Mouse (Mus musculus): ENCODE measurements around the gene Tmem253.
"Not testable (repeated sequence)": the region's sequence is repeated elsewhere in the genome, so short reads cannot be mapped to it uniquely, and the experiment has no call there.

Gene Tmem253

DNA sequence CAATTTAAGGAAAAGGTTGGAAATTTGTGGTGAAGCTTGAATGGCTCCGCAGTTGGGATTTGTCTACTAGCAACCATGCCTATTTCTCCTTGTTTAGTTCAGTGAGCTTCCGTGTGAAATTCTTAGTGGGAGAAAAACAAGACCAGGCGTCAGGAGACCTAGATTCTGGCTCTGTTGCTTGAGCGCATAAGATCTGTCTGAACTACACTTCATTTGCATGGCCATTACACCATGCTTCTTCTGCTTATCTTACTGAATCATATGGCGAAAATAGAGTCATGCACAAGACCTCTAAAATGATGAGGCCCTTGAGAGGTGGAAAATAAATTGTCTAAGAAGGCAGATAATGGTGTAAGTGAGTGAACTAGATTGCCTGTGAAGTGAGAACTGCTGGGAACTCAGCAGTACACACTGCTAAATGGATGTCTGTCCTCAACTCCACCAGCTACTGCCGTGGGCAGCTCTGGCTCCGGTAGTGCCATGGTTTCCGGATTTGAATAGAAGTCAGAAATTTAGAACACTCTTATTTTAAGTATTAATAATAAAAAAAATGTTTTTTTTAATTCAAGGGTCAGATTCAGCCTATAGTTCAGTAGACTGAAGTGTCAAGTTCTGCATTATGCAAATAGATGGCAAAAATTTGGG, 6.2 kb downstream of the Tmem253 start:
- DNase-seq (ENCODE audit: low spot score): no peak

DNA sequence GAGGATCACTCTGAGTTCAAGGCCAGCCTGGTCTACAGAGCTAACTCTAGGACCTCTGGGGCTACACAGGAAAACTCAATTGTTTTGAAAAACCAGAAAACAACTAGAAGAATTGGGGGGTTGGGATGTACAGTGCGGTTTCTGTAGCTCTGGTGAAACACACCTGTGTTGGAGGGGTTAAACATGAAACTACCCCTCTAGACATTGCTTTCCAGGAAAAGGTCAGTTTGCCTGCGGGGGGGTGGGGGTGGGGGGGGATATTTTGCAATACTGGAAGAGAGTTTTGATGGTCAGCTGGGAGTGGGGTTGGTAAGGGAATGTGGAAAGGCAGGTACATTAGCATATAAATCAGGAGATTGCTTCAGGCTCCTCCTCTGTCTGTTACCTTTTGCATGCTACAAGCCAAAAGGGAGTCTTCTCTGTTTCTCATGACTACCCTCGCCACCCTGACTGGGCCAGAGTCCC, 6.8 kb downstream of the Tmem253 start:
- no peak for DNase-seq (ENCODE audit: low spot score)

DNA sequence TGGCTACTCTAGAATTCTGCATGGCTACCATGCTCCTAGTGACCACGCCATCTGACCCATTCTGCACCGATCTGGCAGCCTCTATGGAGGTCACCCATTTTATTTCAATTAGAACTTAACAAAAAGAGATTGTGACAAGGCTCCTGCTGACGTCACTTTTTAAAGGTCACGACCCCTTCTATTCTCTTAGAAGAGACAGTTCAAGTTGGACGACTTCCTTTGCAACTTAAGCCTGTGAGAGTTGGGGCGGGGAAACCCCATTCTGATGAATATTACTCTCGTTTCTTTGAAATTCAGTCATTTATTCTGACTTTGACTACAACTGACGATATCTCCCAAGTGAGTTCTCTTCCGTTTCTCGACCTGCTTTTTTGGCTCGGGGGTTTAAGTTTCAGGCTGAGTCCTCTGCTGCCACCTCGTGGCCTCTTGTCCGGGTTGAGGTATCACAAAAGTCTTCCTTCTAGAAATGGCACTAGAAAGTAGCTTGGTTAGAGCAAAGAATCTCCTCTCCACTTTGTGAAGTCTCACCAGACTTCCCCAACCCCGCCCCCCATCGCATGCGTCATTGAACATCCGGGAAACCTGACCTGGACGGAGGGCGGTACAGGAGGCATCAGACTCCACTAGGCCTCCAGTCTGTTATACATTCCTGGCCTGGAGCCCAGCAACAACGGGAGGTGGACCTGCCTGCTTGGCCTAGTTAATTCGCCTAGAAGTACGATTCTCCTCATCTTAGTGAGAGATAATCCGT, 7.4 kb downstream of the Tmem253 start:
- peak; percentile 80 for DNase-seq (ENCODE audit: low spot score)

DNA sequence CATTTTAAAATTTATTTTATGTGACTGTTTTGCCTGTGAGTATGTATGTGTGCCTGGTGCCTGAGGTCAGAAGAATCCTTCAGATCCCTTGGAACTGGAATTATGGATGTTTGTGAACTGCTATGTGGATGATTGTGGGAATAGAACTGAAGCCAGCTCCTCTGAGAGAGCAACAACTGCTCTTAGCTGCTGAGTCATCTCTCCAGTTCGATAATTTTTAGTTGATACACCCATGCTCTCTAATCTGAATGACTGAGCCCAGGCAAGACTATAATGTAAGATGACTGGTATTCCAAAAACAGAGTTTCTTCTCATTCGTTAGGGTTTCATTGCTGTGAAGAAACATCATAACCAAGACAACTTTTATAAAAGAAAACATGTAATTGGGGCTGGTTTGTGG, 8.7 kb downstream of the Tmem253 start:
- no peak for DNase-seq (ENCODE audit: low spot score)

DNA sequence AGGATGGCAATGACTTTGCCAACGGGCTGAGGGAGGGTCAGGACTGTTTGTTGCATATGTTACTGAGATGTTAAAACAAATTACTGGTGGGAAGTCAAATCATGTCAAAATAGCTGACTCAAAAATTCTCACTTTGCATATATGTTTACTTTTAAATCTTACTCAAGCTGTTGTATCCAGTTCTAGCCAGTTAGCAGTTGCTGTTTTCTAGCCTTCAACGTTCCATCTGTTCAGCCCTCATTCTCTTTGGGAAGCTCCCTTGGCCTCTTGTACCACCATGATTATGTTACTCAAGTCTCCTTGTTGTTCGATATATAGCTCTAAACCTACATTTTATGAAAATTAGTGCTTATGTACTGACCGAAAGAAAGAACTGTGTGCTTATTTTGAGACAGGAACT, 10.9 kb downstream of the Tmem253 start:
- no peak for DNase-seq (ENCODE audit: low spot score)

DNA sequence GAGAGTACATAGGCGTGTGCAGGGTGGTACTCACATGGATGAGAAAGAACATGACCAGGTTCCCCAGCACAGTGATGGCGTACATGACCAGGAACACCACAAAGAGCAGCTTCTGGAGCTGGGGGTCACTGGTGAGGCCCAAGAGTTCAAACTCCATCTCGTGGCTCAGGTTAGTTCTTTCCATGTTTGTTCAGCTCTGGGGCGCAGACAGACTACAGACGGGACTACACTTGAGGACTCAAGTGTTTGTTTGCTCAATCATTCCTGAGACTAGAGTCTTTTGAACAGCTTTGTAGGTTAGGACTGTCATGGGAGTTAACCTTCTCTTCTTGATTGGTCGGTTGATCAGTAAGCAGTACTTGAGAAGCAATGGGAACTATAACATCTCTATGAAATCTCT, 20.5 kb downstream of the Tmem253 start:
- DNase-seq (ENCODE audit: low spot score): no peak

DNA sequence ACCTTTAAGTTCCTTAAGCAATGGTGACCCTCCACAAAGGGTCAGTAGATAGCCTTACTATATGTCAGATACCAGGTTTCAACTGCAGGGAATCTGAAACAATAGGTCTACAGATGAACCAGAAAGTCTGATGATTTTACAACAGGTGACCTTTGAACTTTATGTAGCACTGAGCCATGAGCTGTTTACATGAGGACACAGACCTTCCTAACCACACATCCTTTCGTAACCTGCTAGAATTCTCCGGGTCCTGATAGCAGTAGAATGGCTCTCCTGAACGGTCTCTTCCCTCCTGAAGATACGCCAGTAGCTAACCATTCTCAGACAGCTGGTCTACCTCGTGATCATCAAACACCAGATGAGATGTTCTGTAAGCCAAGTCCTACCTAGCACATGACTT, 23.9 kb downstream of the Tmem253 start:
- DNase-seq (ENCODE audit: low spot score): no peak

DNA sequence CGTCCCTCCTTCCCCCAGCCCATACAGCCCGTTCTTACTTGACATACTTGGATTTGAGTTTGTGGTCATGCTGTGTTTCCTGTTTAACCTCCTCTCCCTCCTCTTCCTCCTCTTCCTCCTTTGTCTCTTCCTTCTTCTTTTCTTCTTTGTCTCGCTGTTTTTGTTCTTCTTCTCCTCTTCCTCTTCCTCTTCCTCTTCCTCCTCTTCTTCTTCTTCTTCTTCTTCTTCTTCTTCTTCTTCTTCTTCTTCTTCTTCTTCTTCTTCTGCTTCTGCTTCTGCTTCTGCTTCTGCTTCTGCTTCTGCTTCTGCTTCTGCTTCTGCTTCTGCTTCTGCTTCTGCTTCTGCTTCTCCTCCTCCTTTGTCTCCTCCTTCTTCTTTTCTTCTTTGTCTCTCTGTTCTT, 26.9 kb downstream of the Tmem253 start, which contains the start of gene Olfr221:
Olfr221 (minus strand) TSS at position 101 of the 400 bp plus-strand sequence.
- not testable (repeated sequence) for DNase-seq (ENCODE audit: low spot score)

DNA sequence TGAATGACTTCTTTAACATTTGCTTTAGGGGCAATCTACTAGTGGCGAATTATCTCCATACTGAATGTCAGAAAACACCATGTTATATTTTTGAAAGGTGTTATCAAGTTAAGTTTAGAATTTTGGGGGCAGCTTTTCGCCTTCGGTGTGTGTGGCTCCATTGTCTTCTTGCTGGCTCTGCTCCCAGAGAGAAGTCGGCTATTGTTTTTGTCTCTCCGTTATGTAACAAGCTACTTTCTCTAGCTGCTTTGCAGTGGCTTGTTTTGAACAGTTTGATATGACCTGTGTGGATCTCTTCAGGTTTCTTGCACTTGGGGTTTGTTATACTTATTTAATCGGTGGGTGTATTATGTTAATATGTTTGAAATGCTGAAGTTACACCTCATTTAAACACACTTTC, 28.0 kb downstream of the Tmem253 start:
- DNase-seq (ENCODE audit: low spot score): no peak

DNA sequence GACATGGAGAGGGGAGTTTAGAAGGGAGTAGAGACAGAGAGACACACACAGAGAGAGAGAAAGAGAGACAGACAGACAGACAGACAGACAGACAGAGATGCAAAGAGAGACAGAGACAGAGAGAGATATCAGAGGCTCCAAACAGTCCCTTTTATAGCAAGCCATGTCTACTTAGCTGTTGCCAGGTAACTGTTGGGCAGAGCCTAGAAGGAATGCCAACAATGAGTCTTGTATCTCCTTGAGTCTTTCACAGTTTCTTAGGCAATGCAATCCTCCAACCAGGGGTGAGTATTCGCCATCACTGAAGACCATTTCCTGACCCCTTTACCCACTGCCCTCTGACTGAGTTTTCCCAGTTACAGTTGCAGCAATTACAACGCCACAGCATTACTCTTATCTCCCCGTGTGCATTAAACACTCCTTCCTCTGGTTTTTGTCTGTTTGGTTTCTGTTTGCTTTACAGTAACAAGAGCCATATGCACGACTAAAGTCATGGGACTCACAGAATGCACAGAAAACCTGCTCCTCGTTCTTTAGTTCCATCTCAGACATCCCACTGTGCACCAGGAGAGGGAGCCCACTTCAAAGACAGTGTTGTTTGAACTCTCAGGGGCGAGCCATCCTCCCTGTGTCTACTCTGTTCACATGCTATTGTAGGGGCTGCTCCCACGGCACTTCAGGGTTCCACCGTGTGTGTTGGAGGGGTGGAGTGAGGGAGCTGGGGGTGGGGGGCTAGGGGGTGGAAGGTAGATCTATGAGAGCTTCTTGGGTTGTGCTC, 29.6 kb downstream of the Tmem253 start:
- DNase-seq (ENCODE audit: low spot score): no peak

DNA sequence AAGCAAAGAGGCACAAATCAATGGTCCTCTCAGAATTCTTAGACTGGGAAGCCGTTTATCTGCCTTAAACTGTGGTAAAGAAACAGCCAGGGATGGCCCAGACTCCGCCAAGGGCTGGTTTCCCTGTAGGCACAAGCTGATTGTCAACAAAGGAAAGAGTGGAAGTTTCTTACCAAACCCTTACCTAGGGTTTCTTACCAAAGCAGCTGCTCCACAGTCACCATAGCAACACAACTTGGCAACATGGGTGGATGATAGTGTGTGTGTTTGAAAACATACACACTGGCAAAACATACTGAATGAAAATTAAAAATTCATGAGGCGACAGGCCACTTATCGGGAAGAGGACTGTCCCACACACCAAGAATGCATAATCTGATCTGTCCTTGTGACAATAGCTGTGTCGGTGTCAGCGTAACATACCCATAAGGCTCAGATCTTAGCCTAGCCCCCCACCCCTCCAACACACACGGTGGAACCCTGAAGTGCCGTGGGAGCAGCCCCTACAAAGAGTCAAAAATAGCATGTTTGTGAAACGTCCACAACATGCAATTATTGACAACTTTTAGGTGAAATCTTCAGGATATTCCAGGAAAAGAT, 30.6 kb downstream of the Tmem253 start:
- DNase-seq (ENCODE audit: low spot score): no peak

DNA sequence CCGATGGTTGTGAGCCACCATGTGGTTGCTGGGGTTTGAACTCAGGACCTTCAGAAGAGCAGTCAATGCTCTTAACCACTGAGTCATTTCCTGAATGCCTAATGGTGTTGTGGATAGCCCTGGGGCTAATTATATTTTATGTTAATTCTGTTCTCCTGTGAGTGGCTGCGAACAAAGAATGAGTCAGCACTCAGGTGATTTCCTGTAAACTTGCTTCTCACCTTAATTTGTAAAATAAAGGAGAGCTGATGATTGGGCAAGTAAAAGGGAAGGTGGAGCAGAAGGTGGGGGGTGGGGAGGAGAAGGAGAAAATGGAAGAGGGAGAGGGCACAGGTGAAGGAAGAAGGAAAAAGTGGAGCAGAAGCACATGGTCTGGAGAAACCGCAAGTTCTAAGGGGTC, 37.3 kb downstream of the Tmem253 start:
- DNase-seq (ENCODE audit: low spot score): not testable (repeated sequence)

DNA sequence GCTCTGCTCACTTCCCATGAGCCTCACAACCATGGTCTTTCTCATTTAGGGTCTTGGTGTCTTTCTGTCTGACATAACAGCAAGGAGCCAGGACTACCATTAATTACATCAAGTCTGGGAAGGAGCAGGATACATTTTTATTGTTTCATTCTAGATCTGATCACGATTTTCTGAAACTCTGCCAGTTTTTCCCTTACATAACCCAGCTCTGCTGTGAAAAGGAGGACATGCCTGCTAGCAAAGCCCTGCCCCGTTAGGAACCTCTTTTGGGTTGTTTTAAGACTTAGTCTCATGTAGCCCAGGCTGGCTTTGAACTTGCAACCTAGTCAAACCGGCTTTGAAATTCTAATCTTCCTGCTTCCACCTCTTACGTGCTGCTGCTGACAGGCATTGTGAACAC, 44.5 kb downstream of the Tmem253 start:
- DNase-seq (ENCODE audit: low spot score): no peak

DNA sequence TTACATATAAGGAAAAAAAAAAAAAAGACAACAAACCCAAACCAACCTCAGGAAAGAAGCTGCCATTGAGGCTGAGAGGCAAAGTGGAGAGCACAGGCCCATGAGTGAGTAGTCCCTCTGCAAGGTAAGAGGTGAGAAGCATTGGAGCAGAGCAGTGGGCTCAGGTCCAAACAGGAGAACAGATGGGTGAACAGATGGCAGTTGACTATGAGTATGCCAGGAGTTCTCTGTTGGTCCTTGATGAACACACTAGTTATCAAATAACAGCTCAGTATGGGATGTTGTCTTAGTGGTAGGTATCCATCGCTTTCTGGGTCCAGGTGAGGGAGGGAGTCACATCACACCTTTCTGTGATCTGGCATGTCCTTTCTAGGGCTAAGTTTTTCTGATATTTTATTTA, 45.3 kb downstream of the Tmem253 start:
- DNase-seq (ENCODE audit: low spot score): no peak

DNA sequence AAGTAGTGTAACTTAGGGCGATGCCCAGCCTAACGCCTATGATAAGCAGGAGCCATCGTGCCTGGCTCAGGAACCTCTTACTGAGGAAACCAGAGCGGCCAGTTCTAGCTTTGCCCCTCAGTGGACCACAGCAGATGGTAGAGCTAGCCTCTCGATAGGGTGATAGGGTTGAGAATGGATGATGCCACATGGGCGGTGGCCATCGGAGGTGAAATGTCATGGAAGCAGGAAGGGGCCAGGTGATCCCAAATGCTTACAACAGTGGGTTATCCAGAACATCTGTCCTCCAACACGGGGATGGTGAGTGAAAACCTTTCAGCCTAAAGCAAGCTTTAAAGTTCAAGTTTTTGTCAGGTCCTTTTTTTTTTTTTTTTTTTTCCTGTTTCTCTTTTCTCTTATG, 46.3 kb downstream of the Tmem253 start:
- no peak for DNase-seq (ENCODE audit: low spot score)

DNA sequence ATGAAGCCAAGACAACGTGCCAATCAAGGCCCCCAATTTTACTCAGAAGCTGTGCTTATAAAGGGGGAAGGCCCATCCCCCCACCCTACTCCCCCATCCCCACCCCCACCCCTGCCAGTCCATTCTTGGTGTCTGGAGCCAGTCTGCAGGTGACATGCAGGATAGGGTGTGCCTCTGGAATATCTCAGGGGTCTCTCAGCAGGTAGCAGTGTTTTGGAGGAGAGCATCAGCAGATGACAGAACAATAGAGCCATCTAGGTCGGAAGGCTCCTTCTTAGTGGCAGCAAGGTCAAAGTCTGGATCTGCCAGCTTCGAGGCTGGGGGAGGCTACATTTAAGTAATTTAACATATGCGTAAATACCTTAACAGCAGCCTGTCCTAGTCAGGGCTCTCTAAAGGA, 50.7 kb downstream of the Tmem253 start:
- no peak for DNase-seq (ENCODE audit: low spot score)
